In genomic region chr7:114232982-114233381, GRCm38 (mm10) we compare ENCODE assay signal across 20 mouse cellular contexts. TPM values are rescaled to one million over a fixed set of nuclear protein-coding genes. Genes with fewer than 3 reads are reported as not detected.
DNase-seq lines count a peak whose midpoint lies in the region; ATAC-seq and TF ChIP-seq lines count a peak whose summit lies in the region.
"Had no signal": no experiment of that assay in that cellular context is flagged by ENCODE, and none has a peak within 500 bp of the region (broad histone marks: within the 10 kb centered on the region; RNA-seq: fewer than 3 reads in every experiment).

No protein-coding gene starts in this region.

- no peak overlapping the region for H3K4me2 ChIP-seq in intestine, postnatal 0 days (replicated peaks; ENCODE audit: low read depth)
- no peak overlapping the region for H3K4me2 ChIP-seq in intestine, embryonic 16.5 days (ENCODE audit: low read depth, low read length)
- no peak overlapping the region for H3K4me2 ChIP-seq in lung, postnatal 0 days (replicated peaks; ENCODE audit: low read depth, low read length)
- H3K4me2 ChIP-seq in forebrain, embryonic 11.5 days (ENCODE audit: low read depth, low read length, severe bottlenecking): no peak overlapping the region
- H3K4me2 ChIP-seq: hindbrain, embryonic 14.5 days; liver, embryonic 13.5 days had no signal

- WGBS in intestine, postnatal 0 days: 88% methylated on average over 7 of the region's 7 CpGs
- WGBS in intestine, embryonic 16.5 days: 90% methylated on average over 7 of the region's 7 CpGs
- WGBS in lung, postnatal 0 days: 86% methylated on average over 7 of the region's 7 CpGs
- WGBS in forebrain, embryonic 11.5 days: 91% methylated on average over 7 of the region's 7 CpGs

- no peak for ATAC-seq in intestine, postnatal 0 days
- no peak for ATAC-seq in intestine, embryonic 16.5 days
- no peak for ATAC-seq in lung, postnatal 0 days
- ATAC-seq in forebrain, embryonic 11.5 days (replicated peaks; ENCODE audit: low FRiP score): no peak

- TF ChIP-seq EP300 in lung, postnatal 0 days (IDR thresholded peaks at IDR 0.05): no peak

- no peaks in the 10 kb centered on the region for H3K4me1 ChIP-seq in intestine, postnatal 0 days (replicated peaks; ENCODE audit: control insufficient read depth, insufficient read depth, low read length)
- no peaks in the 10 kb centered on the region for H3K4me1 ChIP-seq in intestine, embryonic 16.5 days (ENCODE audit: control insufficient read depth, insufficient read depth, low read length)
- H3K4me1 ChIP-seq in lung, postnatal 0 days (ENCODE audit: insufficient read depth, low read depth, low read length): no peaks in the 10 kb centered on the region
- H3K4me1 ChIP-seq in forebrain, embryonic 11.5 days (replicated peaks; ENCODE audit: control insufficient read depth, insufficient read depth, low read length): no peaks in the 10 kb centered on the region
- H3K4me1 ChIP-seq: forebrain, embryonic 10.5 days; heart, embryonic 10.5 days; liver, embryonic 13.5 days had no signal

- intact Hi-C loops in heart, postnatal 36 days (cut with DNase I): loop anchor here (2.0 kb wide), 1 partner anchor 14 kb away; no protein-coding TSS in a partner anchor

- H3K4me3 ChIP-seq in intestine, postnatal 0 days (ENCODE audit: low read depth, low read length): no peak overlapping the region
- H3K4me3 ChIP-seq in intestine, embryonic 16.5 days (ENCODE audit: low read length): no peak overlapping the region
- H3K4me3 ChIP-seq in lung, postnatal 0 days (ENCODE audit: low read depth, low read length): no peak overlapping the region
- H3K4me3 ChIP-seq in forebrain, embryonic 11.5 days (ENCODE audit: low read depth, low read length): no peak overlapping the region
- H3K4me3 ChIP-seq: forebrain, embryonic 10.5 days; heart, embryonic 10.5 days; liver, embryonic 13.5 days had no signal

- no peaks in the 10 kb centered on the region for H3K27me3 ChIP-seq in intestine, postnatal 0 days (replicated peaks; ENCODE audit: control insufficient read depth, insufficient read depth, low read length)
- no peaks in the 10 kb centered on the region for H3K27me3 ChIP-seq in intestine, embryonic 16.5 days (replicated peaks; ENCODE audit: control insufficient read depth, insufficient read depth, low read length)
- no peaks in the 10 kb centered on the region for H3K27me3 ChIP-seq in lung, postnatal 0 days (replicated peaks; ENCODE audit: insufficient read depth, low read length)
- H3K27me3 ChIP-seq in forebrain, embryonic 11.5 days (ENCODE audit: control insufficient read depth, insufficient read depth, low read length): no peaks in the 10 kb centered on the region
- H3K27me3 ChIP-seq: liver, embryonic 13.5 days had no signal

- H3K36me3 ChIP-seq in intestine, postnatal 0 days (ENCODE audit: control insufficient read depth, insufficient read depth): peaks cover 64% of the 10 kb centered on the region
- peaks cover 19% of the 10 kb centered on the region for H3K36me3 ChIP-seq in intestine, embryonic 16.5 days (ENCODE audit: control insufficient read depth, insufficient read depth, low read length)
- peaks cover 20% of the 10 kb centered on the region for H3K36me3 ChIP-seq in lung, postnatal 0 days (ENCODE audit: insufficient read depth, low read length)
- H3K36me3 ChIP-seq in forebrain, embryonic 11.5 days (ENCODE audit: control insufficient read depth, insufficient read depth, low read length): peaks cover 3% of the 10 kb centered on the region; the same call in 1 of the 2 replicates

- DNase-seq in lung, postnatal 0 days (ENCODE audit: low spot score): no peak
- no peak for DNase-seq in lung, adult 18-20 months
- peak; percentile 38 for DNase-seq in induced T-regulatory cell, adult 2 months (ENCODE audit: low read depth)
- DNase-seq in forebrain, embryonic 11.5 days (ENCODE audit: low spot score): no peak
- DNase-seq in heart, postnatal 36 days: no peak
- DNase-seq: adrenal gland, postnatal 36 days; cerebellum, adult 18-20 months; heart, postnatal 10 days; kidney, adult 11 months; kidney, postnatal 10 days; left cerebral cortex, postnatal 4 days; liver, embryonic 13.5 days; lung, postnatal 14 days; retina, postnatal 1 day; thymus, postnatal 14 days had no signal

- H3K9me3 ChIP-seq in intestine, postnatal 0 days (ENCODE audit: control insufficient read depth): no peaks in the 10 kb centered on the region
- no peaks in the 10 kb centered on the region for H3K9me3 ChIP-seq in intestine, embryonic 16.5 days (ENCODE audit: control insufficient read depth, low read length)
- H3K9me3 ChIP-seq in lung, postnatal 0 days (ENCODE audit: low read length): no peaks in the 10 kb centered on the region
- H3K9me3 ChIP-seq in forebrain, embryonic 11.5 days (ENCODE audit: control insufficient read depth, low read length): no peaks in the 10 kb centered on the region
- H3K9me3 ChIP-seq: forebrain, embryonic 10.5 days; heart, embryonic 10.5 days; liver, embryonic 13.5 days had no signal

- H3K27ac ChIP-seq in intestine, postnatal 0 days (ENCODE audit: low read depth, low read length): no peak overlapping the region
- H3K27ac ChIP-seq in intestine, embryonic 16.5 days (ENCODE audit: low read length): no peak overlapping the region
- no peak overlapping the region for H3K27ac ChIP-seq in lung, postnatal 0 days (ENCODE audit: low read length)
- H3K27ac ChIP-seq in forebrain, embryonic 11.5 days (ENCODE audit: low read depth, low read length): no peak overlapping the region
- H3K27ac ChIP-seq: forebrain, embryonic 10.5 days; heart, embryonic 10.5 days; hindbrain, embryonic 14.5 days; liver, embryonic 13.5 days had no signal

- no peak overlapping the region for H3K9ac ChIP-seq in intestine, postnatal 0 days (ENCODE audit: low read depth, low read length)
- no peak overlapping the region for H3K9ac ChIP-seq in intestine, embryonic 16.5 days (ENCODE audit: low read depth, low read length)
- H3K9ac ChIP-seq in lung, postnatal 0 days (replicated peaks; ENCODE audit: low read depth): no peak overlapping the region
- H3K9ac ChIP-seq in forebrain, embryonic 11.5 days (ENCODE audit: low read length): no peak overlapping the region
- H3K9ac ChIP-seq: hindbrain, embryonic 14.5 days; liver, embryonic 13.5 days had no signal

- TF ChIP-seq CTCF in intestine, postnatal 0 days (IDR thresholded peaks at IDR 0.05; ENCODE audit: low read depth): peak; percentile 27; the same call in 1 of the 2 replicates
- peak; percentile 19; the same call in 1 of the 2 replicates for TF ChIP-seq CTCF in lung, postnatal 0 days (IDR thresholded peaks at IDR 0.05)

RNA-seq across cellular contexts. Expression of gene Copb1, which starts 21.5 kb away (rescaled TPM):
- 137 and 140 TPM in 2 replicates for polyA plus RNA-seq in intestine, postnatal 0 days (2015; fragmentation: Nextera tagmentation; extraction: Ambion mirVana)
- polyA plus RNA-seq in intestine, embryonic 16.5 days (2015; fragmentation: Nextera tagmentation; extraction: Ambion mirVana): 123 and 130 TPM in 2 replicates
- 75.1 and 82.2 TPM in 2 replicates for polyA plus RNA-seq in lung, postnatal 0 days (2015; fragmentation: Nextera tagmentation; extraction: Ambion mirVana)
- 102 and 117 TPM in 2 replicates for polyA plus RNA-seq in forebrain, embryonic 11.5 days (2014; fragmentation: Nextera tagmentation; extraction: Ambion mirVana)
- total RNA-seq in heart, postnatal 36 days (2021): 10 to 100 TPM; 43.7 to 44.1 TPM

RNA-seq across cellular contexts. Expression of gene Psma1, which starts 42.9 kb away (rescaled TPM):
- polyA plus RNA-seq in intestine, postnatal 0 days (2015; fragmentation: Nextera tagmentation; extraction: Ambion mirVana): 205 and 212 TPM in 2 replicates
- polyA plus RNA-seq in intestine, embryonic 16.5 days (2015; fragmentation: Nextera tagmentation; extraction: Ambion mirVana): 330 and 361 TPM in 2 replicates
- polyA plus RNA-seq in lung, postnatal 0 days (2015; fragmentation: Nextera tagmentation; extraction: Ambion mirVana): 243 and 245 TPM in 2 replicates
- polyA plus RNA-seq in forebrain, embryonic 11.5 days (2014; fragmentation: Nextera tagmentation; extraction: Ambion mirVana): 476 and 477 TPM in 2 replicates
- 100 to 1,000 TPM; 134 to 146 TPM for total RNA-seq in heart, postnatal 36 days (2021)
